Mouse (Mus musculus): ENCODE measurements around the gene Rev1. TPM values are rescaled to one million over a fixed set of nuclear protein-coding genes. Genes with fewer than 3 reads are reported as not detected.
"Not testable (repeated sequence)": the region's sequence is repeated elsewhere in the genome, so short reads cannot be mapped to it uniquely, and the experiment has no call there.

Gene Rev1
- total RNA-seq, 2 experiments from 2014 or later, result 16.3 to 18.4 TPM

DNA sequence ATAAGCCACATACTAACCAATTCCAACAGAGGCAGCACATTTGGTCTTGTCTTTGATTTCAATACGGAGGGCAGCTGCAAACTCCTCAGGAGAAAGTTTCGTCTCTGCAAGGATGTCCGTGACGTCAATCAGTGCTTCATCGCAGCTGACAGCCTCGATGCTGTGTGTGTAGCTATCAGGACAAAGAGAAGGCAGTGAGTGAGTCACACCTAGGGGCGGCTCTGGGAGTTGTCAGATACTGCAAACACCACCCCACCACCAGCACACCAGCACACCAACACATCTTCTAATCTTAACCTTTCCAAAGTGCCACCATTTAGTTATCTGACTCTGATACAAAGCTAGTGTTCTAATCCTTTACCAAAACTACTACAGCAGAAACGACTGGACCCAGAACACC lies 58.3 kb downstream of the Rev1 start:
- DNase-seq (ENCODE audit: low spot score), result no peak

GRCm38 (mm10) chr1:38067276-38067675 lies 62.3 kb downstream of the Rev1 start:
- DNase-seq (ENCODE audit: low spot score), result no peak

DNA sequence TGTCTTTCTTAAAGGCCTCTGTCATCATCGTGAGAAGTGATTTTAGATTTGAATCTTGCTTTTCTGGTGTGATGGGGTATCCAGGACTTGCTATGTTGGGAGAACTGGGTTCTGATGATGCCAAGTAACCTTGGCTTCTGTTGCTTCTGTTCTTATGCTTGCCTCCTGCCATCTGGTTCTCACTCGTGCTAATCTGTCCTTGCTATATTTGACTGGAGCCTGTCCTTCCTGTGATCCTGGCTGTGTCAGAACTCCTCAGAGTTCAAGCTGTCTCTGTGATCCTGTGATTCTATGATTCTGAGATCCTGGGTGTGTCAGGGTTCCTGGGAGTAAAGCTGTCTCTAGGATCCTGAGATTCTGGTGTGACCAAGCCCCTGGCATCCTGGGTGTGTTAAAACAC lies 67.4 kb downstream of the Rev1 start:
- not testable (repeated sequence) for DNase-seq (ENCODE audit: low spot score)

DNA sequence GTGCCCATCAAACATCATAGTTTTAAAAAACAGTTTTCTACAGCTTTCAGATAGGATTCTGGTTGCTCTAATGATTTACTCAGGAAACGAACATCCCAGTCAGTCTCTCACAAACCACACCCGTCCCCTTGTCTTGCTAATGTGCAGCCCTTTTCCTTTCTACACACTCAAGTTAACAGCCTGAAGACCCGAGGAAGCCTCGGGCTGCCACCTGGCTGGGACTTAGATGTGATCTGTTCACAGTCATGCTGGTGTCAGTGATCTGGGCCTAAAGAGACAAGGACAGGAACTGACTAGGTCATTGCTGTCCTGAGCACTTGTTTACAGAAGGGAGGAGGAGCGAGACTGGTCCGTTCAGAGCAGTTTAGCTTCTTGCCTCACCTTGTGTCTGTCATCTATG lies 71.2 kb downstream of the Rev1 start:
- no peak for DNase-seq (ENCODE audit: low spot score)

GRCm38 (mm10) chr1:38055176-38055575 lies 74.4 kb downstream of the Rev1 start:
- no peak for DNase-seq (ENCODE audit: low spot score)

DNA sequence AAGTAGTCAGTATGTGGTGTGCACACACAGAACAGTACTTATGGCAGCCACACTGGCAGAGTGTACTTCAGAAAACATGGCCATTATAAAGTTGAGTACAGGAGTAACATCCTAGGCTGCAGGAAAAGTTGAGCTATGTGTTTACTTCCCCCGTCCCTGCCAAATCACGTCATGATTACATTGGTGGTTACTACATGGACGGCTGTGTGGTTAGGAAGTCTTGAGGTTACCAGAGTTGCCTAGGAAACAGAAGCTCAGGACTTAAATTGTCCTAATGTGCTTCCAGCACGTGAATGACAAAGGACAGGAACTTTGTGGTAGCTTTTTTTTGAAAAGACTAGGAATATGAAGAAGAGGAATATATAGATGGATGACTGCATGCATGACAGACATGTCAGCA lies 80.0 kb downstream of the Rev1 start:
- no peak for DNase-seq (ENCODE audit: low spot score)

GRCm38 (mm10) chr1:38048121-38048520 lies 81.5 kb downstream of the Rev1 start:
- no peak for DNase-seq (ENCODE audit: low spot score)

- no peak for DNase-seq (ENCODE audit: low spot score)
Measured at GRCm38 (mm10) chr1:38038898-38039297, 90.7 kb downstream of the Rev1 start.

GRCm38 (mm10) chr1:38037375-38037774 lies 92.2 kb downstream of the Rev1 start:
- DNase-seq (ENCODE audit: low spot score), result no peak

- DNase-seq (ENCODE audit: low spot score), result no peak
Measured at GRCm38 (mm10) chr1:38035521-38035920, 94.1 kb downstream of the Rev1 start.

- DNase-seq (ENCODE audit: low spot score), result no peak
Measured at GRCm38 (mm10) chr1:38031391-38031790, 98.2 kb downstream of the Rev1 start.

GRCm38 (mm10) chr1:38027301-38027700 lies 102.3 kb downstream of the Rev1 start:
- no peak for DNase-seq (ENCODE audit: low spot score)

GRCm38 (mm10) chr1:38014551-38015203 lies 114.9 kb downstream of the Rev1 start:
- DNase-seq (ENCODE audit: low spot score), result no peak

DNA sequence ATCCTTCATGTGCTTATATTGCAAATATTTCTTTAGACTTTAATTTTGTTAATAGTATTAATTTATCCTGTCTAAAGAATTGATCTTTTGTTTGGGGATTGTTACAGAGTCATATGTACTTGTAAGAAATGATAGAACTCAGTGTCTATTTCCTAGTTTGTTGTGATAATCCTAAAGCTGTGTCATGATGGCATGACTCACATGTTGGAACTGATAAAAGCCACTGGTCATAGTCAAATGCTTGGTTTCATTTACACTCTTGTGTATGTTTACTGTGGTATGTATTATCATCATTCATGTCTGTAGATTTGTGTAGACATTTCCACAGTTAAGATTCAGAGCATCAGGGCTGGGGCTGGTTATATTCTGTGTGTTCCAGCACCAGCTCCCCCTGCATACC lies 117.1 kb downstream of the Rev1 start:
- no peak for DNase-seq (ENCODE audit: low spot score)

DNA sequence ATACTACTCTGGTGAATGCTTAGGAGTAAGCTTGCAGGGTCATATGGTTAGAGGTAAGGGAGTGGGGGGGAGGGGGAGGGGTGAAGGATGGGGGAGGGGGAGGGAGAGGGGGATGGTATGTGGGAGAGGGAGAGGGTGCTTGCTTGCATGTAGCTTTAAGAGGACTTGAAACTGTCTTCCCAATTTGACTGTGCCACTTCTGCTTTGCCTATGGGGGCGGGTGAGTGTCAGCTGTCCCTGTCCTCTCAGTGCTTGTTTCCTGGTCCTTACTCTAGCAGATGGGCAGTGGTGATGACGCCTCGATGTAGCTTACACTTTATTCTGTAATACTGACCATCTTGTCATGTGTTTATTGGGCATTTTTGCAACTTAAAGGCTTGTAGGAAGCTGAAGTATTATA lies 117.5 kb downstream of the Rev1 start:
- DNase-seq (ENCODE audit: low spot score), result no peak

DNA sequence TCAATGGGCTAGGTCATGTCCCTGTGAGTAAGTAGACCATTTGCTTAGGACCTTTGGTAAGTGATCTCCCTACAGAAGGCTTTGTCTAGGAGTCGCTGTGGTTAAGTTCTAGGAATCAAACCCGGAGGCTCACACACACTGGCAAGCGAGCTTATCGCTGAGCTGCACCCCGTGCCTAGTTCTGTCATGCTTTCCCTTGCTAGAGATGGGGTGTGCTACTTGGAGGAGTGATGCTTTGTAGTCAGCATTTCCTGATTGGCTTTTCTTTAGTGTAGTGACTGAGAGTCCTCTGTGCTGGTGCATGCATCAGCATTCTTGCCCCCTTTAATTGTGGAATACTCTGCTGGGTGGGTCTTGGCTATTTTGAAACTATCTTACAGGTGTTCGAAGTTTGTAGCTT lies 118.0 kb downstream of the Rev1 start:
- no peak for DNase-seq (ENCODE audit: low spot score)

- no peak for DNase-seq (ENCODE audit: low spot score)
Measured at GRCm38 (mm10) chr1:38006741-38007140, 122.9 kb downstream of the Rev1 start.

DNA sequence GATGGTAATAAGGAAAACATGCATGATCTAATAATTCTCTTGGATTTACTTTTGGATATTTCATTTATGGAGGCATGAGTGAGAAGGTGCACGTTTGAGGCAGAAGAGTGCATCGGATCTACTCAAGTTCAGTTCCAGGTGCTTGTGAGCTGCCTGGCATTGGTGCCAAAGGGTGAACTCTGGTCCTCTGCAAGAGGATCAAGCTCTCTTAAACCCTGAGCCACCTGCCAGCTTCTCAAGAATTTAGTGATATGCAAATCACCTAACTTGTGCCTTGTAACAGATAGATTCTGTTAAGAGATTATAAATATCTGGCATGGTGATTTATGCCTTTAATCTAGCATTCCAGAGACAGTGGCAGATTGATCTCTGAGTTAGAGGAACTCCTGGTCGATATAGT lies 126.6 kb downstream of the Rev1 start:
- DNase-seq (ENCODE audit: low spot score), result no peak

Other genes starting within 250 kb of the Rev1 start
- 1 to 10 TPM in 1 of 2 experiments, under 1 TPM in 1; 0.71 to 1.4 TPM for gene Mitd1, start 239.4 kb downstream of the Rev1 start, total RNA-seq (2021)
- 100 to 1,000 TPM; 269 to 291 TPM for gene Mrpl30, start 239.3 kb downstream of the Rev1 start, total RNA-seq (2021)
- gene Lyg2, start 213.3 kb downstream of the Rev1 start, total RNA-seq (2021), result not detected
- not detected for gene Lyg1, start 172.0 kb downstream of the Rev1 start, total RNA-seq (2021)
- 10 to 100 TPM; 28.9 to 35.5 TPM for gene Txndc9, start 131.9 kb downstream of the Rev1 start, total RNA-seq (2021)
- gene Eif5b, start 131.8 kb downstream of the Rev1 start, total RNA-seq (2021), result 10 to 100 TPM; 46.7 to 58.9 TPM

All from gastrocnemius, adult 18-20 months (tissue).